Mouse (Mus musculus): ENCODE measurements around the gene Atp6v0a1. TPM values are rescaled to one million over a fixed set of nuclear protein-coding genes. Genes with fewer than 3 reads are reported as not detected.

Gene Atp6v0a1
- polyA plus RNA-seq, 1 experiment from 2014 or later: 172 TPM

DNA sequence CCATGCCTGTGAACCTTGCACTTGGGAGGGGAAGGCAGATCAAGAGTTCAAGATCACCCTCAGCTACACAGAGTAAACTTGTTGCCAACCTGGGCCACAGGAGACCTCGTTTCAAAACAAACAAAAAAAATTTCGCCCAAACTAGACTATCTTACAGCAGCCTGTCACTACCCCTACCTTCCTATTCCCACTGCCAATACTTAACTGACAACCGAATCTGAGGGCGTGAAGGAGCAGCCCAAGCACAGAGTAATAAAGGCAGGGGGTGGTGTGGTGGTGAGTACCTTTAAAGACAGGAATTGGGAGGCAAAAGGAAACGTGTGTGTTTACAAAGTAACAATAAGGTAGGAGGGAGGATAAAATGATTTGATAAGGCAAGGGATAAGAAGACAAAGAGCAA, 101.5 kb downstream of the Atp6v0a1 start:
- H3K9me3 ChIP-seq (replicated peaks; ENCODE audit: control insufficient read depth, low read length, poor library complexity, severe bottlenecking): no peaks in the 10 kb centered on the region
- 68% methylated on average over 5 of the region's 5 CpGs for WGBS
- no peak overlapping the region for H3K27ac ChIP-seq (ENCODE audit: low read length)
- ATAC-seq: no peak
- no peak overlapping the region for H3K9ac ChIP-seq (ENCODE audit: low read depth, low read length)
- no peak overlapping the region for H3K4me2 ChIP-seq (ENCODE audit: low read length)
- H3K4me3 ChIP-seq (ENCODE audit: low read depth, low read length): no peak overlapping the region
- peaks cover 6% of the 10 kb centered on the region for H3K4me1 ChIP-seq (ENCODE audit: control insufficient read depth, insufficient read depth, low read length)
- H3K27me3 ChIP-seq (ENCODE audit: control insufficient read depth, insufficient read depth, low read depth, low read length): no peaks in the 10 kb centered on the region
- H3K36me3 ChIP-seq (ENCODE audit: control insufficient read depth, insufficient read depth, low read length): no peaks in the 10 kb centered on the region

DNA sequence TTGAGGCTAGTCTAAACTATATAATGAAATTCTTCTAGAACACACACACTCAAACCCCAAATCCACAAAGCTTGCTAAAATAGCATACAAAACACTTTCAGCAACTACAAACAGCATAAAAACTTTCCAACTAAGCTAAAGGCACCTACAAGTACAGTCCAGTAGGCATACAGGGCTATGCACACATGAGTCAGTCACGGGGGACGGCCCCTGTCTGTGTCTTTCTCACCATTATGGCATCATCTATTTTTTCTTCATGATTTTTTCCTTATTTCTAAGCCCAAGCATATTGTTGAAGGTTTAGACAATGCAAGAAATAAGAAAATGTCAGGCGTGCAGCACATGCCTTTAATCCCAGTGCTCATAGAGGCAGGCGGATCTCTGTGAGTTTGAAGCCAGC, 101.9 kb downstream of the Atp6v0a1 start:
- Histone ChIP-seq H3K4me2 (ENCODE audit: low read length) (no peak overlapping the region), H3K4me3 (ENCODE audit: low read depth, low read length) (no peak overlapping the region), H3K27ac (ENCODE audit: low read length) (no peak overlapping the region), H3K36me3 (ENCODE audit: control insufficient read depth, insufficient read depth, low read length) (no peaks in the 10 kb centered on the region), H3K9ac (ENCODE audit: low read depth, low read length) (no peak overlapping the region), H3K27me3 (ENCODE audit: control insufficient read depth, insufficient read depth, low read depth, low read length) (no peaks in the 10 kb centered on the region), H3K4me1 (ENCODE audit: control insufficient read depth, insufficient read depth, low read length) (peaks cover 10% of the 10 kb centered on the region), H3K9me3 (replicated peaks; ENCODE audit: control insufficient read depth, low read length, poor library complexity, severe bottlenecking) (no peaks in the 10 kb centered on the region)
- 88% methylated on average over 4 of the region's 4 CpGs for WGBS
- no peak for ATAC-seq

DNA sequence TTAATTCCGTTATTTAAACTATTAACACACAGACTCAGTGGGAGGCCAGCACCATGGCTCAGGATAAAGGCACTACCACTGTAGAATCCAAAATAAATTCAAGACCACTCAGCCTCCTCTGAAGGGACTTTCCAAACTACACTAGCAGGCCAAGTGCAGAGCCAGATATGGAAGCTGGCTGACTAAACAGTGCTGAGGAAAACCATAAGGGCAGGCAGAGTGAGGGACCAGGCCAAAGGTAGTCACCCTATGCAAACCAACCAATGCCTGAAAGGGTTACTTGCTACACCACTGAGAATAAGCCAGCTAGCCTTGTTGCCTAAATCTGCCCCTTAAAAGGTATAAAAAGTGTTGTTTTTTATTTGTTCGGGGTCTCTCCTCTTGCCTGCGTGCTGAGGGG, 102.9 kb downstream of the Atp6v0a1 start:
- H3K4me3 ChIP-seq (ENCODE audit: low read depth, low read length): no peak overlapping the region
- no peak for ATAC-seq
- peaks cover 12% of the 10 kb centered on the region for H3K4me1 ChIP-seq (ENCODE audit: control insufficient read depth, insufficient read depth, low read length)
- H3K9me3 ChIP-seq (replicated peaks; ENCODE audit: control insufficient read depth, low read length, poor library complexity, severe bottlenecking): no peaks in the 10 kb centered on the region
- no peak overlapping the region for H3K27ac ChIP-seq (ENCODE audit: low read length)
- H3K27me3 ChIP-seq (ENCODE audit: control insufficient read depth, insufficient read depth, low read depth, low read length): no peaks in the 10 kb centered on the region
- H3K9ac ChIP-seq (ENCODE audit: low read depth, low read length): no peak overlapping the region
- no peaks in the 10 kb centered on the region for H3K36me3 ChIP-seq (ENCODE audit: control insufficient read depth, insufficient read depth, low read length)
- H3K4me2 ChIP-seq (ENCODE audit: low read length): no peak overlapping the region
- WGBS: 90% methylated on average over 3 of the region's 3 CpGs

Small RNAs within 50 kb of the gene (microRNA-seq; reads per million reads assigned to microRNA genes)
- gene Mir6928: 5.7 reads per million, percentile 25 among the genes with 10 or more reads in this experiment

Other genes starting within 250 kb of the Atp6v0a1 start
- gene Kcnh4, start 249.5 kb upstream of the Atp6v0a1 start, polyA plus RNA-seq (2015; fragmentation: Nextera tagmentation; extraction: Ambion mirVana): 11.4 and 12.3 TPM in 2 replicates
- 2.5 and 4.6 TPM in 2 replicates for gene Hcrt, start 246.5 kb upstream of the Atp6v0a1 start, polyA plus RNA-seq (2015; fragmentation: Nextera tagmentation; extraction: Ambion mirVana)
- gene Ghdc, start 238.5 kb upstream of the Atp6v0a1 start, polyA plus RNA-seq (2015; fragmentation: Nextera tagmentation; extraction: Ambion mirVana): 6.8 and 7.5 TPM in 2 replicates
- gene Stat5b, start 158.7 kb upstream of the Atp6v0a1 start, polyA plus RNA-seq (2015; fragmentation: Nextera tagmentation; extraction: Ambion mirVana): 17.5 and 22.9 TPM in 2 replicates
- gene Stat5a, start 150.1 kb upstream of the Atp6v0a1 start, polyA plus RNA-seq (2015; fragmentation: Nextera tagmentation; extraction: Ambion mirVana): 2.1 and 3.2 TPM in 2 replicates
- 37.3 and 39.0 TPM in 2 replicates for gene Stat3, start 69.9 kb upstream of the Atp6v0a1 start, polyA plus RNA-seq (2015; fragmentation: Nextera tagmentation; extraction: Ambion mirVana)
- gene Cavin1, start 38.6 kb upstream of the Atp6v0a1 start, polyA plus RNA-seq (2015; fragmentation: Nextera tagmentation; extraction: Ambion mirVana): 40.0 TPM in 2 replicates
- gene Naglu, start 60.6 kb downstream of the Atp6v0a1 start, polyA plus RNA-seq (2015; fragmentation: Nextera tagmentation; extraction: Ambion mirVana): 13.2 and 14.2 TPM in 2 replicates
- gene Hsd17b1, start 69.0 kb downstream of the Atp6v0a1 start, polyA plus RNA-seq (2015; fragmentation: Nextera tagmentation; extraction: Ambion mirVana): 0.21 and 0.49 TPM in 2 replicates
- gene Coasy, start 73.1 kb downstream of the Atp6v0a1 start, polyA plus RNA-seq (2015; fragmentation: Nextera tagmentation; extraction: Ambion mirVana): 42.0 and 43.5 TPM in 2 replicates
- 93.8 and 96.5 TPM in 2 replicates for gene Mlx, start 77.8 kb downstream of the Atp6v0a1 start, polyA plus RNA-seq (2015; fragmentation: Nextera tagmentation; extraction: Ambion mirVana)
- 15.2 and 17.6 TPM in 2 replicates for gene Psmc3ip, start 86.0 kb downstream of the Atp6v0a1 start, polyA plus RNA-seq (2015; fragmentation: Nextera tagmentation; extraction: Ambion mirVana)
- gene Retreg3, start 110.4 kb downstream of the Atp6v0a1 start, polyA plus RNA-seq (2015; fragmentation: Nextera tagmentation; extraction: Ambion mirVana): 24.4 and 25.4 TPM in 2 replicates
- gene Tubg1, start 110.5 kb downstream of the Atp6v0a1 start, polyA plus RNA-seq (2015; fragmentation: Nextera tagmentation; extraction: Ambion mirVana): 72.6 and 75.0 TPM in 2 replicates
- gene Tubg2, start 146.5 kb downstream of the Atp6v0a1 start, polyA plus RNA-seq (2015; fragmentation: Nextera tagmentation; extraction: Ambion mirVana): 62.9 and 71.4 TPM in 2 replicates
- 4.2 and 4.7 TPM in 2 replicates for gene Cntnap1, start 161.1 kb downstream of the Atp6v0a1 start, polyA plus RNA-seq (2015; fragmentation: Nextera tagmentation; extraction: Ambion mirVana)
- gene Plekhh3, start 161.9 kb downstream of the Atp6v0a1 start, polyA plus RNA-seq (2015; fragmentation: Nextera tagmentation; extraction: Ambion mirVana): 6.5 and 7.6 TPM in 2 replicates
- 0.47 and 0.62 TPM in 2 replicates for gene Ccr10, start 166.0 kb downstream of the Atp6v0a1 start, polyA plus RNA-seq (2015; fragmentation: Nextera tagmentation; extraction: Ambion mirVana)
- 30.8 and 34.4 TPM in 2 replicates for gene Ezh1, start 217.0 kb downstream of the Atp6v0a1 start, polyA plus RNA-seq (2015; fragmentation: Nextera tagmentation; extraction: Ambion mirVana)
- gene Ramp2, start 236.6 kb downstream of the Atp6v0a1 start, polyA plus RNA-seq (2015; fragmentation: Nextera tagmentation; extraction: Ambion mirVana): 79.5 and 83.8 TPM in 2 replicates
- 115 and 119 TPM in 2 replicates for gene Vps25, start 244.3 kb downstream of the Atp6v0a1 start, polyA plus RNA-seq (2015; fragmentation: Nextera tagmentation; extraction: Ambion mirVana)

Data from midbrain, embryonic 16.5 days (tissue).